Mouse (Mus musculus) lung, postnatal 0 days (tissue): ENCODE data around the gene Sept8.

Experiments used
- CTCF ChIP-seq: IDR thresholded peaks from 2 replicates; pipeline ENCODE4 v1.5.1; 2016; ENCODE audit warnings: antibody characterized with exemption, mild to moderate bottlenecking
- EP300 ChIP-seq: IDR thresholded peaks from 2 replicates; pipeline ENCODE4 v1.6.1; 2016; ENCODE audit warnings: antibody characterized with exemption, mild to moderate bottlenecking, control low read depth

- no peak for TF ChIP-seq CTCF
- peak; percentile 36; the same call in 1 of the 2 replicates for TF ChIP-seq EP300
Measured at GRCm38 (mm10) chr11:53525461-53525860, 6.4 kb downstream of the Sept8 start.
